Mouse (Mus musculus): ENCODE measurements around the gene Zfp872. TPM values are rescaled to one million over a fixed set of nuclear protein-coding genes. Genes with fewer than 3 reads are reported as not detected.

Zfp872 gene
- polyA plus RNA-seq, 1 experiment from 2014 or later = 0.72 TPM

DNA sequence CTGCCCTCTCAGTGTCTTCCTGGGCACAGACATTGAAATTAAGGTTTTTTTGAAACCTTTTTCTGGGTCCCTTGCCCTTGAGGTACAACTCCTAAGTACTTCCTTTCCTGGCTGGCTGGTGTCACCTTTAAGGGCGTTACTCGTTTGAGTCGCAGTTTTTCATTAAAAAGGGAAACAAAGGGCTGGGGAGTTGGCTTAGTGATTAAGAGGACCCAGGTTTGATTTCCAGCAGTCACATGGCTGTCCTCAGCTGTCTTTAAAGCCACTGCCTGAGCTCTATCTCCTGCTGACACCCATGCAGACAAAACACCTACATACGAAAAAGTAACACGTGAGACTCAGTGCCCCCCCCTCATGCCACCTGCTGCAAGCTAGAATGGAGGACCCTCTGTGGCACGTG, 21.9 kb upstream of the Zfp872 start:
- H3K4me2 ChIP-seq (ENCODE audit: low read length) = no peak overlapping the region
- H3K4me3 ChIP-seq (ENCODE audit: low read depth, low read length) = no peak overlapping the region
- no peak for ATAC-seq
- H3K4me1 ChIP-seq (ENCODE audit: control insufficient read depth, insufficient read depth, low read length) = no peaks in the 10 kb centered on the region; the same call in 1 of the 2 replicates
- WGBS = 59% methylated on average over 6 of the region's 6 CpGs
- no peak overlapping the region for H3K9ac ChIP-seq (ENCODE audit: low read depth, low read length)
- H3K36me3 ChIP-seq (ENCODE audit: control insufficient read depth, insufficient read depth, low read length) = no peaks in the 10 kb centered on the region
- no peak overlapping the region for H3K27ac ChIP-seq (ENCODE audit: low read length)
- H3K27me3 ChIP-seq (ENCODE audit: control insufficient read depth, insufficient read depth, low read depth, low read length) = no peaks in the 10 kb centered on the region
- H3K9me3 ChIP-seq (replicated peaks; ENCODE audit: control insufficient read depth, low read length, poor library complexity, severe bottlenecking) = no peaks in the 10 kb centered on the region; the same call in 1 of the 2 replicates

DNA sequence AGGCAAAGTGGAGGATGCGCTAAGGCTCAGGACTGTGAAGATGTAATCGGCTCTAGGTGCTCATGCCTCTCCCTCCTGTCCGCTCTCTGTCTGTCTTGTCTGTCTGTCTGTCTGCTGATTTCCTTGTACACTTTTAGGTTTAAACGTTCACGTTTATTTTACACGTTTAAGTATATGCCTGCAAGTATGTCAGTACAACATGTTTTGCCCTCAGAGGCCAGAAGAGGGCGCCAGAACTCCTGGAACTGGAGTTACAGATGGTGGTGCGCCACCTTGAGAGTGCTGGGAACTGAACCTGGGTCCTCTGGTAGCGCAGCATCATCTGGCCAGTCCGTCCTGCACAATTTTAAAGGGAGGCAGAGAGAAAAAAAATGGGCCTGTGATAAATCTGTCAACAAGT, 21.2 kb upstream of the Zfp872 start:
- H3K27ac ChIP-seq (ENCODE audit: low read length) = no peak overlapping the region
- no peak overlapping the region for H3K9ac ChIP-seq (ENCODE audit: low read depth, low read length)
- H3K4me1 ChIP-seq (ENCODE audit: control insufficient read depth, insufficient read depth, low read length) = no peaks in the 10 kb centered on the region; the same call in 1 of the 2 replicates
- 90% methylated on average over 10 of the region's 10 CpGs for WGBS
- no peaks in the 10 kb centered on the region for H3K27me3 ChIP-seq (ENCODE audit: control insufficient read depth, insufficient read depth, low read depth, low read length)
- H3K9me3 ChIP-seq (replicated peaks; ENCODE audit: control insufficient read depth, low read length, poor library complexity, severe bottlenecking) = no peaks in the 10 kb centered on the region; the same call in 1 of the 2 replicates
- no peaks in the 10 kb centered on the region for H3K36me3 ChIP-seq (ENCODE audit: control insufficient read depth, insufficient read depth, low read length)
- no peak overlapping the region for H3K4me2 ChIP-seq (ENCODE audit: low read length)
- H3K4me3 ChIP-seq (ENCODE audit: low read depth, low read length) = no peak overlapping the region
- ATAC-seq = no peak

DNA sequence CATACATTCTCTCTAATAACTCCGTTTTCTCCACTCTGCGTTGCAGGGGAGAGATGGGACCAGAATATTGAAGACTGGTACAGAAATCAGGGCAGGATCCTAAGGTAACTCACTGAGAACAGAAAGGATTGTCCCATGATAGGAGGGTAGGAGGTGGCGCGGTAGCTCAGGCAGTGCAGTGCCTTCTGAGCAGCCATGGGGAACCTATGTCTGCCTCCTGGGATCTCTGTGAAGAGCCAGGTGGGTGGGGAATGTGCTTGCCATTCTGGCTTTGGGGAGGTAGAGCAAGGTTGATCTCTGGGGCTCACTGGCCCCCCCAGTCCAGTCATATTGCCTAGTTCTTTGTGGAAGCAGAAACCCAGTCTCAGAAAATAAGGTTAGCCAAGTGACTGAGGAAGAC, 20.1 kb upstream of the Zfp872 start:
- WGBS = 97% methylated on average over 4 of the region's 4 CpGs
- no peak overlapping the region for H3K27ac ChIP-seq (ENCODE audit: low read length)
- H3K36me3 ChIP-seq (ENCODE audit: control insufficient read depth, insufficient read depth, low read length) = no peaks in the 10 kb centered on the region
- no peak overlapping the region for H3K4me2 ChIP-seq (ENCODE audit: low read length)
- no peak overlapping the region for H3K9ac ChIP-seq (ENCODE audit: low read depth, low read length)
- no peaks in the 10 kb centered on the region for H3K27me3 ChIP-seq (ENCODE audit: control insufficient read depth, insufficient read depth, low read depth, low read length)
- H3K4me1 ChIP-seq (ENCODE audit: control insufficient read depth, insufficient read depth, low read length) = no peaks in the 10 kb centered on the region; the same call in 1 of the 2 replicates
- no peak for ATAC-seq
- no peak overlapping the region for H3K4me3 ChIP-seq (ENCODE audit: low read depth, low read length)
- no peaks in the 10 kb centered on the region; the same call in 1 of the 2 replicates for H3K9me3 ChIP-seq (replicated peaks; ENCODE audit: control insufficient read depth, low read length, poor library complexity, severe bottlenecking)

DNA sequence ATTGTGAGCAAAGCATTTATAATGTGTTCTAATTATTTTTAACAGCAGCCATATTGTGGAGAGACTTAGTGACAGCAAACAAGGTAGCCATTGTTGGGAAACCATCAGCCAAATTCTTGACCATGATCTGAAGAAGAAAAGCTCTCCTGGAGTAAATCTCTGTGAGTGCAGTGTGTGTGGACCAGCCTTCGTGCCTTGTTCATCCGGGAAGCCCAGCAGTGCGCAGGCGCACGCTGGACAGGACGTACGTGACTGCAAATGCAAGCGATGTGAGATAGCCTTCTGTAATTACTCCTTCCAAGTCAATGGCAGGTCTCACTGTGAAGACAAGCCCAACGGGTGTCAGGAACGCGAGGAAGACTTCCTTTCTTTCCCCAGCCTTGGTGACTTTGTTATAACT, 18.6 kb upstream of the Zfp872 start:
- 93% methylated on average over 11 of the region's 11 CpGs for WGBS
- Histone ChIP-seq H3K4me3 (ENCODE audit: low read depth, low read length) (no peak overlapping the region), H3K27me3 (ENCODE audit: control insufficient read depth, insufficient read depth, low read depth, low read length) (no peaks in the 10 kb centered on the region), H3K9ac (ENCODE audit: low read depth, low read length) (no peak overlapping the region), H3K4me2 (ENCODE audit: low read length) (no peak overlapping the region), H3K27ac (ENCODE audit: low read length) (no peak overlapping the region), H3K4me1 (ENCODE audit: control insufficient read depth, insufficient read depth, low read length) (no peaks in the 10 kb centered on the region; the same call in 1 of the 2 replicates), H3K36me3 (ENCODE audit: control insufficient read depth, insufficient read depth, low read length) (no peaks in the 10 kb centered on the region), H3K9me3 (replicated peaks; ENCODE audit: control insufficient read depth, low read length, poor library complexity, severe bottlenecking) (no peaks in the 10 kb centered on the region; the same call in 1 of the 2 replicates)
- no peak for ATAC-seq

DNA sequence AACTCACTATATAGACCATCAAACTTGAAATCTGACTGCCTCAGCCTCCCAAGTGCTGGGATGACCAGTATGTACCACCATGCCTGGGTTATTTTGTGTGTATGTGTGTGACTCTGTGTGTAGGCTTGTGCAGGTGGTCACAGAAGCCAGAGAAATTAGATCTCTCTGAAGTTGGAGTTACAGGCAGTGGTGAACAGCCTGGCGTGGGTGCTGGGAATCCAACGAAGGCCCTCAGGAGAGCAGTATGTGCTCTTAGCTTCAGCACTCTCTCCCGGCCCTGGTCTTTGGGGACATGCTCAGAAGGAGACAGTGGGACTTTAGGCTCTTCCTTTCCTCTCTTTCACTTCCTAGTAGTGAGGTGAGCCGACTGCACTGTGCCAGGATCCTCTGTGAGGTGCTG, 15.6 kb upstream of the Zfp872 start:
- Histone ChIP-seq H3K9ac (ENCODE audit: low read depth, low read length) (no peak overlapping the region), H3K9me3 (replicated peaks; ENCODE audit: control insufficient read depth, low read length, poor library complexity, severe bottlenecking) (no peaks in the 10 kb centered on the region), H3K27ac (ENCODE audit: low read length) (no peak overlapping the region), H3K36me3 (ENCODE audit: control insufficient read depth, insufficient read depth, low read length) (no peaks in the 10 kb centered on the region), H3K4me3 (ENCODE audit: low read depth, low read length) (no peak overlapping the region), H3K27me3 (ENCODE audit: control insufficient read depth, insufficient read depth, low read depth, low read length) (no peaks in the 10 kb centered on the region), H3K4me2 (ENCODE audit: low read length) (no peak overlapping the region), H3K4me1 (ENCODE audit: control insufficient read depth, insufficient read depth, low read length) (no peaks in the 10 kb centered on the region)
- no peak for ATAC-seq
- 84% methylated on average over 4 of the region's 4 CpGs for WGBS

DNA sequence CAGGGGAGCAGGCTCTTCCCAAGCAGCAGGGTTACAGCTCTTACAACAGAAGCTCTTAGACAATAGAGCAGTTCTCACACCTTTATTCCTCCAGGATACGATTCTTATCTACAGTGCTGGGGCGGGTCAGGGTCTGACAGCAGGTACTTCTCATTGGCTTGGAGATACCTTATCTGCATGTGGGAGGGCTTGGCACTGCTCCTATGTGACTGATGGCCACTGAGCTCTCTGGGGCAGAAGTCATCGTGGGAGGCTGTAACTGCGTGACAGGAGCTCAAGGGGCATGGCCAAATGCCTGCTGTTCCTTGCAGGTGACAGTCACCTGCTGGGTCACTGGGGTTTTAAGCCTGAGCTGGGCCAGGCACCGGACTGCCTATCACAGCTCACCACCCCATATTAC, 8.5 kb downstream of the Zfp872 start:
- Histone ChIP-seq H3K9me3 (replicated peaks; ENCODE audit: control insufficient read depth, low read length, poor library complexity, severe bottlenecking) (peaks cover 13% of the 10 kb centered on the region; the same call in 1 of the 2 replicates), H3K27me3 (ENCODE audit: control insufficient read depth, insufficient read depth, low read depth, low read length) (no peaks in the 10 kb centered on the region), H3K36me3 (ENCODE audit: control insufficient read depth, insufficient read depth, low read length) (no peaks in the 10 kb centered on the region), H3K4me3 (ENCODE audit: low read depth, low read length) (no peak overlapping the region), H3K27ac (ENCODE audit: low read length) (no peak overlapping the region), H3K4me1 (ENCODE audit: control insufficient read depth, insufficient read depth, low read length) (no peaks in the 10 kb centered on the region), H3K9ac (ENCODE audit: low read depth, low read length) (no peak overlapping the region), H3K4me2 (ENCODE audit: low read length) (no peak overlapping the region)
- ATAC-seq = no peak
- WGBS = 52% methylated on average over 5 of the region's 5 CpGs

DNA sequence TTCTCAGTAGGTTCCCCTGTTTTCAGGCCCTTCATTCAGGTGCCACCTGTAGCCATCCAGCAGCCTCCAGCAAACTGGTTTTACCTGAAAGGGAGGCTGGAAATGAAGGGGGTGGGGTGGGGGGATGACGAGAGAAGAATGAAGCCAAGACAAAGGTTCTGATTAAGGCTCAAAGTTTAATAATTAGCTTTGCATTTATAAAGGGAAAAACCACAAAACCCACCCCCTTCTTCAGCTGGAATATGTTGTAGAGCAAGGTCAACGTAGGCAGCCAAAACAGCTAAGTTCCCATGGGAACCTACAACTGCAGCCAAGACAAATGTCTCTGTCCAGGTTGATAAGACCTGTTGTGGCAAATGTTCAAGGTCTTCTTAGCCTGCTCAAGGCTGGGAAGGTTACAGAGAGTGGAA, 25.9 kb downstream of the Zfp872 start:
- H3K27ac ChIP-seq (ENCODE audit: low read length) = no peak overlapping the region
- H3K4me3 ChIP-seq (ENCODE audit: low read depth, low read length) = no peak overlapping the region
- WGBS = 80% methylated on average over 2 of the region's 2 CpGs
- H3K4me2 ChIP-seq (ENCODE audit: low read length) = no peak overlapping the region
- no peaks in the 10 kb centered on the region for H3K27me3 ChIP-seq (ENCODE audit: control insufficient read depth, insufficient read depth, low read depth, low read length)
- H3K9me3 ChIP-seq (replicated peaks; ENCODE audit: control insufficient read depth, low read length, poor library complexity, severe bottlenecking) = no peaks in the 10 kb centered on the region
- no peak for ATAC-seq
- no peaks in the 10 kb centered on the region for H3K36me3 ChIP-seq (ENCODE audit: control insufficient read depth, insufficient read depth, low read length)
- no peak overlapping the region for H3K9ac ChIP-seq (ENCODE audit: low read depth, low read length)
- no peaks in the 10 kb centered on the region for H3K4me1 ChIP-seq (ENCODE audit: control insufficient read depth, insufficient read depth, low read length)

DNA sequence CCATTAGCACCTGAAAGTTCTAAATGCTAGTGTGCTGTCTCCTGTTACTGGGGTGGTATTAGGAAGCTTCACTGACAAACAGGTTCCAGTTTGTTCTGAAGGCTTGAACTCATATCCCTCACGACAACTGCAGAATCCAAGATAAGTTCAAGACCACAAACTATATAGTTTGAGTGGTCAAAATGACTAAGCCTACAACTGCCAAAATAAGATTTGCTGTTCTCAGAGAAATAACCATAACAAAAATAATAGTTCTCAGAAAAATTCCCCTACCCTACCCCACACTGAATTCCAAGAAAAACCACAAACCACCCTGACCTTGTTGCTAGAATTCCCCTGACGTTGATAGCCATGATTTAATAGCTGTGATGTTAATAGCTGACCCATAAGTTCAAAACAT, 26.7 kb downstream of the Zfp872 start:
- Histone ChIP-seq H3K27me3 (ENCODE audit: control insufficient read depth, insufficient read depth, low read depth, low read length) (no peaks in the 10 kb centered on the region), H3K36me3 (ENCODE audit: control insufficient read depth, insufficient read depth, low read length) (no peaks in the 10 kb centered on the region), H3K9ac (ENCODE audit: low read depth, low read length) (no peak overlapping the region), H3K9me3 (replicated peaks; ENCODE audit: control insufficient read depth, low read length, poor library complexity, severe bottlenecking) (no peaks in the 10 kb centered on the region), H3K4me1 (ENCODE audit: control insufficient read depth, insufficient read depth, low read length) (no peaks in the 10 kb centered on the region), H3K4me3 (ENCODE audit: low read depth, low read length) (no peak overlapping the region), H3K4me2 (ENCODE audit: low read length) (no peak overlapping the region), H3K27ac (ENCODE audit: low read length) (no peak overlapping the region)
- ATAC-seq = no peak
- WGBS = 93% methylated on average over 2 of the region's 2 CpGs

DNA sequence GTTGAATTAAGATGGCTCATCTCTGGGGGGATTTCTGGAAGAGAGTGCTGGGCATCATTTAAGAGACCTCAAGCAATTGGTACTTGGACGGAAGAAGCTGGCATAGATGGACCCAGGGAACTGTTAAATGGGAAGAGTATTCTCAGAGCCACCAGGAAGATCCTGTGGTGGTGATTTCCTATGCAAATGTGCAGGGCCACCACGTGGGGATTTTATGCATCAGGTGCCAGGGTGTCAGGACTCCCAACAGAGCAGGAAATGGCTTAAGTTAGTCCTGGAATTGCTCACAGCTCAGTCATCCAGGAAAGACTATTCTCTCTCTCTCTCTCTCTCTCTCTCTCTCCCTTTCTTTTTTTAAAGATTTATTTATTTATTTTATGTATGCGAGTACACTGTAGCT, 28.8 kb downstream of the Zfp872 start:
- Histone ChIP-seq H3K36me3 (ENCODE audit: control insufficient read depth, insufficient read depth, low read length) (no peaks in the 10 kb centered on the region), H3K4me3 (ENCODE audit: low read depth, low read length) (no peak overlapping the region), H3K4me1 (ENCODE audit: control insufficient read depth, insufficient read depth, low read length) (no peaks in the 10 kb centered on the region), H3K27ac (ENCODE audit: low read length) (no peak overlapping the region), H3K4me2 (ENCODE audit: low read length) (no peak overlapping the region), H3K9ac (ENCODE audit: low read depth, low read length) (no peak overlapping the region), H3K27me3 (ENCODE audit: control insufficient read depth, insufficient read depth, low read depth, low read length) (no peaks in the 10 kb centered on the region), H3K9me3 (replicated peaks; ENCODE audit: control insufficient read depth, low read length, poor library complexity, severe bottlenecking) (no peaks in the 10 kb centered on the region)
- 59% methylated on average over 3 of the region's 3 CpGs for WGBS
- no peak for ATAC-seq
